Mouse (Mus musculus) frontal cortex, postnatal 25 days (tissue): Measurements from ENCODE around the gene Zwilch.
"Not testable (repeated sequence)": the region's sequence is repeated elsewhere in the genome, so short reads cannot be mapped to it uniquely, and the experiment has no call there.

Source experiments
- DNase-seq, 2 experiments: peaks; one replicate each; pipeline ENCODE4 v3.0.0; 2022; ENCODE audit warnings: low spot score in 2 of 2

The Zwilch gene

DNA sequence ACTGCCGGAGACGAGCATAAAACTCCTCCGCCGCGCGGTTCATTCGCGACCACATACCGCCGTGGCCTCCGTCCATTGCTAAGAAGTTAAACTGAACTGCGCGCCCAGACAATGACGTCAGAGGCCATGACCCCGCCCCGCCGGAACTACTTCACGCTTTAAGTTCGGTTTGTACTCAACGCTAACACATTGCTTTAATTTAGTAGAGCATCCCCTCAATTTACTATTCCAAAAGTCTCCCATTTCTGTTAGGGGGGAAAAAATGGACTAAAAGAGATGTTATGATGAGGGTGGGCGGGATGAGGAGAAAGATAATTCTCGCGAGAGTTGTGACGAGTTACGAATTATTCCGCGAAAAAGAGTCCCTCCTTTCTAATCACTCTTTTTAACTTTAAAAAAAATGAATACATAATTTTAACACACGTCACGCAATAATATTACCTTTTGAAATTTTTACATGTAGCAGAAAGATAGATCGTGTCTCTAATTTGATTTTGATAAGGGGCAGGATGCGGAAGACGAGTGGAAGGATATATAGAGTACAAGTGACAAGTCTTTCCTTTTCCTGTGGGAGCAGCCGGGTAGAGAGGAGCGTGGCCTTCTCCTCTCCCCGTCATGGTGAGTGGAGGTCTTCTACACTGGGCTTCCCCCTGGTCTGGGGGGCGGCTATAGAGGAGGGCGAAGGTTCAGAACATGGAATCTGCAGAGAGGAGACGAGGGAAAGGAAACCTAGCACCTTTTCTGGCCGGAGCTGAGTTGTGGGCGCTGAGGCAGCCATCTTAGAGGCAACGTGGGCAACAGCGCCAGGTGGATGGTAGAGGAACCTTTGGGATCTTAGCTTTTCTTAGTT is at the start of gene Zwilch, which contains the start of gene Rpl4:
Zwilch (minus strand) TSS at position 289 of the 850 bp plus-strand sequence.
Rpl4 (plus strand) TSS at position 560 of the 850 bp plus-strand sequence.
- peak; percentile 73 to 77 for DNase-seq

DNA sequence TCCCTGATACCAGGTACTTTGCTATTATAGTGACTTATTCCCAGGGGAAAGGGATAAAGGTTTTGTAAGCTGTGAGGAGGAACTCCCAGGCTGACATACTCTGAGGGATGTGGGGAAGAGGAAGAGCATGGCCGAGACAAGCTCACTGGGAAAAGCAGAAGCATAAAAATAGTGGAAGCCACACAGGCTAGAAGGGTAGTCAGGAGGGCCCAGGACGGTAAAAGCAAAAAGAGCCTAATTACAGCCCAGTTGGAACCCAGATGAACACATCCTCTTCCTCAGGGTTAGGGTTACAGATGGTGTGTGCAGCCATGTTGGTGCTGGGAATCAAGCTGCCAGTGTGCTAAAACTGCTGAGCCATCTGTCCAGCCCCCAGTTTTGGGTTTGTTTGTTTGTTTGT is 49.2 kb upstream of the Zwilch start:
- no peak for DNase-seq

DNA sequence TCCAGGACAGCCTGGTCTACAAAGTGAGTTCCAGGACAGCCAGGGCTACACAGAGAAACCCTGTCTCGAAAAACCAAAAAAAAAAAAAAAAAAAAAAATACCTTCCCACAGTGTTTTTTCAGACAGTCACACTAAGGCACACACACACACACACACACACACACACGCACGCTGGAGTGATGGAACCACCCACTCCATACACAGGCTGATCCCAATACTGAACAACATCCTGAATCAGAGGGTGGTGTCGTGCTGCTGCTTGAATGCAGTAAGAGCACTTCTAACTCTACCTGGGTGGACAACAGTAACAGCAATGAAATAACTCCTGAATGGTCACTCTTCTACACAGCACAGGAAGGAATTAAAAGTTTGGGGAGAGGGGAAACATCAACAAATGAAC is 48.6 kb upstream of the Zwilch start:
- no peak for DNase-seq

DNA sequence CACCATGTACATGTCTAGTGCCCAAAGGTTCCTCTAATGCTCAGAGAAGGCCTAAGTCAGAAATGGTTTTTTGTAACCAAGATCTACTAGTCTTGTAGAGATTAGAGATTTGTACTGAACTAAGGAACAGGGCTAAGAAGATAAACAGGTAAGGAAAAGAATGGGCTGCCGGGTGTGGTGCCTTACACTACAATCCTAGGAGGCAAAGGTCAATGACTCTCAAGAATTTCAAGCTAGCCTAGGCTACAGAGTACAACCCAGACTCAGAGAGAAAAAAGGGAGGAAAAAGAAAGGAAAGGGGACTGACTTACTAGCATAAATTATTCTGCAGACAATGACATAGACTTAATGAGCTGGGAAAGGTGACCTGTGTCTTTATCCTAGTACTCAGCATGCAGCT is 47.7 kb upstream of the Zwilch start:
- DNase-seq: no peak

DNA sequence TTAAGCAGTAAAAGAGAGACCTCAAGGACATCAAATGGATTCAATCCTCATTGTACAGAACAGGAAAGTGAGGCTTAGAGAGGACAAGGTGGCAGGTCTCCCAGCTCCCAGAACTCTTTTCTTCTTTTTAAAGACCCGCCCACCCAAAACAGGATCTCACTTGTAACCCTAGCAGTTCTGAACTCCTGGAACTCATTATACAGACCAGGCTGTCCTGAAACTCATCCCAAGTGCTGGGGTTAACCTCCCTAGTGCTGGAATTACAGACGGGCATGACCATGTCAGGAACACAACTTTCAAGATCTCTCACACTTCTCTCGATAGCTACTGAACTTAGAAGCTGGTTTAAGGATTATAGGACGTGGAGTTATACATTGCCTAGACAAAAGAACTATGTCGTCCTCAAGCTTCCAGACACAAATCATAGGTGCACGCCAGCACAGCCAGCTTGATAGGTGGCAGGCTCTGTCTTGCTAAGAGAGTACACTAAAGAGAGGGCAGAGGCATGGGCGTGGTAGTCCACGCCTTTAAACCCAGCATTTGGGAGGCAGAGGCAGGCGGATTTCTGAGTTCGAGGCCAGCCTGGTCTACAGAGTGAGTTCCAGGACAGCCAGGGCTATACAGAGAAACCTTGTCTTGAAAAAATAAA is 47.0 kb upstream of the Zwilch start:
- no peak for DNase-seq

DNA sequence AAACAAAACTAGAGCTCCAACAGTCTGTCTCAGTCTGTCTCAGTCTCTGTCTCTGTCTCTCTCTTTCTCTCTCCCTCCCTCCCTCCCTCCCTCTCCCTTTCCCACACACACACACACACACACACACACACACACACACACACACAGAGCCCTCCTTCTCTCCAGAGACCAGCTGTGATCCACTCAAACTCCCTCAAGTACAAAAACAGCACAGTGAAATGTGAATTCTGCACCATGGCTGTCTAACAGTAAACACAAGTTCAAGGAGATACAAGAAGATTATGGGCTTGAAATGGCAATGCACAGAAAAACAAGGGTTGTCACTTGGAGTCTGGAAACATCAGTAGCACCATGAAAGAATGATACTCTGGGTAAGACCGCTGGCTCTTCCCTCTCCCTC is 46.4 kb upstream of the Zwilch start:
- no peak for DNase-seq

DNA sequence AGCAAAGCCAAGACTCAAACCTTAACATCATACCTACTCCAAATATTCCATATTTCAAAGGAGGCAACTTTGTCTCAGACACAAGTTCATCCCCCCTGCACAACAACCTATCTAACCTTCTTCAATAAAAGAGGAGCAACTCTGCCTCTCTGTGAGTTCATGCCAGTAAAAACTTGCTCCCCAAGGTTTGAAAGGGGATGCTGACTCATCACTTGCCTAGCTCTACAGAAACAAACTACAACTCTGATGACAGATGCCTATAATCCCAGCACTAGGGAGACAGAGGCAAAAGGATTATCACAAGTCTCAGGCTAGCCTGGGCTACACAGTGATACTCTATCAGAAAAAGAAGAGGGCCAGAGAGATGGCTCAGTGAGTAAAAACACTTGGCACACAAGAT is 45.0 kb upstream of the Zwilch start:
- DNase-seq: no peak

DNA sequence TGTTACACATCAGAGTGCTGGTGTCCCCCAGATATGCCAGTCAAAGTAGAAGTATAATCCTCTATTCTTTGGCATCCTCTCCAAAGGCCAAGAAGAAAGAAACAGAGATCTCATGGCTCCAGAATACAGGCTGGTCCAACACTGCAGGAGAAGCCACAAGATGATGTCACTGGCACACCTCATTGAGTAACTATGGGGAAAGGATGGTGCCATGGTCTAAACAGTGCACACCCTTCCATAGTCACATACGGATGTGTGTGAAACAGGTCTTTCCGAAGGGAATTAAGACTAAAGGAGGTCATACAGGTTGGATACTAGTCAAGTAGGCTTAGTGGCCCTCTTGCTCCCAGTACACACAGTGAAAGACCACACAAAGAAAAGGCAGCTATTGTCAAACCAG is 43.7 kb upstream of the Zwilch start:
- no peak for DNase-seq

DNA sequence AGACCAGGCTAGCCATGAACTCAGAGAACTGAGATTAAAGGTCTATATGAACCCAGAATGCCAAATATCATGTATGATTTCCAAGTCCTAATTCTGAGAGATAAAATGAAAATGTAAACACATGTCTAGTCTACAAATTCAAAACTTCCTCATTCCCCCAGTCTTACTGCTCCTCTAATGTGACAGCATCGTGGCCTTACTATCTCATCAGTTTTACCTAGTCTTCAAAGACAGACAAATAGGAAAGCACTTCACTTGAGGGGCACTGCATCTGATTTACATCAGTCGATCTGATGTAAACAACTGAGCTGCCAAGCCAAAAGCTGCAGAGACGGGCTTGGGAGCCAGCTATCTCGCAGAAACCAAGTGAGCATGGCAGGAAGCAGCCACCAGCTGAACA is 43.2 kb upstream of the Zwilch start:
- no peak for DNase-seq

DNA sequence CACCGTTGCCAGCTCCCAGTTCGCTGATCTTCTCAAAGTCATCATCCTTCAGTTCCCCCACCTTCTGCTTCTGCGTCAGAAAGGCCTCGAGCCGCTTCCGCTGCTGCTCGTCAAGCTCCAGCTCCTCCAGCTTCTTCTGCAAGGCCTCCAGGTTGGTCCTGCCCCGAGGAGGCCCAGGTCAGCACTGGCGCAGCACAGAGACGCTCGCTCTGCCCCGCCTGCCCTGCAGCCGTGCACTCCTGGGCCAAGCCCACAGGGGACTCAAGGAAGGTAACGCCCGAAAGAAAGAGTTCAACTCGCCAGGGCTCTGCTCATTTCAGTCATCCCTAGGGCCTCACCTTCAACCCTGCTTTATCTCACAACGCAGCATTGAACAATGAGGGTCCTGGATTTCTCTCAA is 41.5 kb upstream of the Zwilch start:
- no peak for DNase-seq

DNA sequence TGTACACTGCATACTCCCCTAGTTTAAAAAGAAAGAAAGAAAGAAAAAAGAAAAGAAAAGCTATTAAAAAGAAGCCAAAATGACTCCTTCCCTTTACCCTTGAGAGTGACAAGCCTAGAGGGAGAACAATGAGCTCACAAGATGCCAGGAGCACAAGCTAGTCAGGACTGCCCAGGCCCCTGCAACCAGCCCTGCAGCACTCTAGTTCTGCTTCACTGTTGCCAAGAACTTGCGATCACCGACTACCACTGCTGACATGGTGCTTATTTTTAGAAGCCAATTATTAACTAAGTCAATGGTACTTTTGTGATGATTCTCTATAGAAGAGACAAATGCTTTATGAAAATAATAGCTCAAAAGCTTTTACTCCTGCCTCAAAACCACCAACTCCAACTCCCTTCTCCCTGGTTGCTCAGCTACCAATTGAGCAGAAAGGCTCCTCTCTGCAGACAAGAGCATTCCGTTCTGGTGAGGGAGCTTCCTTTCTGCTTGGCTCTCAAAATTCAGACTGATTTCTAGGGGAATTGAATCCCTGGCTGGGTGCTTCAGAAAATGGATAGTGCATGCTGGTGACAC is 34.7 kb upstream of the Zwilch start:
- DNase-seq: no peak

DNA sequence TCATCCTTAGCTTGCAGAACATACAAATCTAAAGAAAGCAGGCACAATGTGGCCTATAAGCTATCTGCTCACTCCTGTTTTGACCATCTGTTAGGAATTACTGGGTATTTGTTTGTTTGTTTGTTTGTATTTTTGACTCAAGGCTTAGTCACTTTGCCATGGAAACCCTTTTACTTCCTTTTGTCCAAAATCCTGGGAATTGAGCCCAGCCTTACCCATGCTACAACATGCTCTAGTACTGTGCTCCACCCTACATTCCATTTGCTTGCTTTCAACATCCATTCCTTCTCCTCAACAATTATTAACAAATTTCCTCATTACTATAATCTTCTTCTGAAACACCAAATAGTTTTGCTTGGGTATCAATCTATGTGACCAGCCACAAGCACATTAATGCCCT is 30.0 kb upstream of the Zwilch start:
- no peak for DNase-seq

DNA sequence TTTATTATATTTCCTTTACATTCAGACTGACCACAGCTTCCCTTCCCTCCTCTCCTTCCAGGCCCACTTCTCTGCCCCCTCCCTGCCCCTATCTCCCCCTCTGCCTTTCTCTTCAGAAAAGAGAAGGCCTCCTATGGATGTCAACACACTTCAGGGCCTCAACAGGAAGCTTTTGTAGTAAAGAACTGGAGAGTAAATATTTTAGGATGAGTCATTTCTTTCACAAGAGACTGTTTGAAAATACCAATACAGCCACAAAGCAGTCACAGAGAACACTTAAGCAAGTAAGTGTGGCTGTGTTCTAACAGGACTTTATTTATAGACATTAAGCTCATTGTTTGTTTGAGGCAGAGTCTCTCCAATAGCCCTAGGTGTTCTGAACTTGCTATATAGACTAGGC is 29.4 kb upstream of the Zwilch start:
- DNase-seq: no peak

DNA sequence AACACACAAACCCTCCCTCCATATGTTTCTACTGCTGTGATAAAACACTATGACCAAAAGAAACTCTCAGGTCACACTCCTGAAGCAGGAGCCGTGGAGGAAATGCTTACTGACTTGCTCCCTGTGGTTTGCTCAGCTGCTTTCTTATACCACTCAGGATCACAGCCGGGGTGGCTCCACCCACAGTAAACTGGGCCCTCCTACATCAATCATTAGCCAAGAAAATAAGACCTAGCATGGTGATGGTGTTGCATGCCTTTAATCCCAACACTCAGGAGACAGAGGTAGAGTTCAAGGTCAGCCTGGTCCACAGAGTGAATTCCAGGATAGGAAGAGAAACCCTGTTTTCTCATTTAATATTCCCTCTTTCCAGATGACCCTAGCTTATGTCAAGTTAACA is 27.0 kb upstream of the Zwilch start:
- no peak for DNase-seq

DNA sequence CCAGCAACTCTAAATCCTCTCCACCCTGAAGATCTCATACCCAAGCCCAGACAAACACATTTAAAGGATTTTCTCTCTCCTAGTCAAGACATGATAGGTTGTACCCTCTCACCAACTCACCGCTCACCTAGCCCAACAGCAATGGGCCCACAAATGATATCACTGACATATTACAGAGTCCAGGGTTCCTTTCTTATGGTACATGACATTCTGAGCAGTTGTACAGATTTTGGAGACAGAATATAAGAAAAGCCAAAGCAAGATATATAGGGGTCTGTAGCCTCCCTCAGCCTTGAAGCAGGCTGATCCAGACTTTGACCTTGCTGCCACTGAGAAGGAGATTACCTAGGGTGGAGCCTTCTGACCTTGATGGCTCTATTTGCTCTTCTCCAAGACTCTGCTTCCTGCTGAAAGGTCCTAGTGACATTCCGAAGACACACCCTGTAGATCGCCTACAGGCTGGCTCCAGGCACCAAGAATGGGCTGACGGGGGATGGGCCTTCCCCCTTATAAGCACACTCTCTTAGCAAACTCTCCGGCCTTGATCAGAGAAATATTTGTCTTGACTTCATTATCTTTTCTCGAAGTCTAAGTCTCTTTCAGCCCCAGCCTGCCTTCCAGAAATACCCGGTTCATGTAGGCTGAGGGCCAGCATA is 26.0 kb upstream of the Zwilch start:
- DNase-seq: not testable (repeated sequence)

DNA sequence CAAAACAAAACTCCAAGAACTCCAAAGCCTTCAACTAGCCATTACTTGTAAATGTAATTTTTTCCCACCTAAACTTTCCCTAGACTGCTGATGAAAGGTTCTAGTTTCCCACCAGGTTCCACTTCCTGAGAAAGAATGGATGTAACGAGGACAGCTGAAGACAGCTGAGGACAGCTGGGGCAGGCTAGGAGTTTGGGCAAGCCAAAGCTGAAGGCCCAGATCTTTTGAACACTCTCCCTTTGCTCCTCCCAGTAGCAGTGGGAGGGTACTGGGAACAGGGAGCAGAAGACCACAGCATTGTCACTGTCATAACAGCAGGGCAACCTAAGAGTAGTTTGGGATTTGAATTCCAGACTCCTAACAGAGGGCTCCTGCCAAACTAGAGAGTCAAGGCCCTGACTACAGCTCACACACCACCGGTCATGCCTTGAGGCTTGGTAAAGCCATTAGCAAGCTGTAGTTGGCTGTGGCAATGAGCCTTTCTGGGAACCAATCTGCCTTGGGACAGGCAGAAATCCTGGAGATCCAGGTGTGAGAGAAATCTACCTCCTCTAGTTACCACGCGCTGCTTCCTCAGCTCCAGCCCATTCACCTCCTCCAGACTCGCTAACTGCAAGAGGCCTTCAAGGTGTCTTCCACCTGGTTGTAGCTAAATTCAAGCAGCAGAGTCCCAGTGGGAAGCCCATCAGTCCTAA is 25.3 kb upstream of the Zwilch start:
- no peak for DNase-seq

DNA sequence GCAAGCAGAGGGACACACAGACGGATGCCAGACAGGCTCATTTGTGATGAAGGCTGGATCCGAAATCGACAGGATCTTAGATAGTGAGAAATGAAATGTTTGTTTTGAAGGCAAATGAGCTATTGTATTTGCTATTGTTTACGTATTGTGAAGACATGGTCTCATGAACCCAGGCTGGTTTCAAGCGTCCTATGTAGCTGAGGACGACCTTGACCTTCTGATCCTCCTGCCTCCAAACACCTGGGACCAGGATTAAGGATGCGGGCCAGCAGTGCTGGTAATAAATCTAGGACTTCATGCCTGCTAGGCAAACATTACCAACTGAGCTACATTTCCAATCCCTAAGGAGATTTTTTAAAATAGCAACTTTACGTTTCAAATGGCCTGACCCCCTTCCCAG is 24.6 kb upstream of the Zwilch start:
- no peak for DNase-seq

DNA sequence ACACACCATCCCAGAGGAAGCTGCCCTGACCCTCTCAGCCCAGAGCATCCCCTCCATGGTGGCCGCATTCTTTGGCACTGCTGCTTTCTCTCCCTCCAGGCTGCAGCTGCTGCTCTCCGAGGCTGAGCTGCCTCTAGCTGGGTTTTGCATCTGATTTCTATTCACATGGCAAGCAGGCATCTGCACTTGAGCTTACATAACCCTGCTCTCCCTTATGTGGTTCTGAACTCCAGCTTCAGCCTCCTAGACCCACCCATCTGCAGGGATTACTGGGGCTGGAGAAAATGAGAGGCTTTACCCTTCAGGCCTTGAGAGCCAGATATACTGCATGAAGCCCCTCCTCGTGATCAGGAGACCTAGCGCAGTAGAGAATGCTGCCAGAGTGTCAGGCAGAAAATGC is 22.6 kb upstream of the Zwilch start:
- peak; percentile 38 to 55 for DNase-seq

DNA sequence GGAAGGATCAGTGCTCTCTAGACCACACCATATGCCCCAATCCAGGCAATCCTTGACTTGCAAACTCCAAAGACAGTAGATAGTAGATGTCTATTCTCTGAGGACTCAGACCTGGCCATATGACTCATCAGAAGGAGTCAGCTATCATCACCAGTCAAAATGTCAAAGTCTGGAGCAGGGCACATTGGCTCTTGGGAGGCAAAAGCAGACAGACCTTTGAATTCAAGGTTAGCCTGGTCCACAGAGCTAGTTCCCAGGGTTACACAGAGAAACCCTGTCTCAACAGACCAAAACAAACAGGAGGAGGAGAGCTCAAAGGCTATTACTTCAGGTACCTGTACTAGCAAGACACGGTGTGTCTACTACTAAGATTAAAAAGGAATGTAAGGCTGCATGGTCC is 21.0 kb upstream of the Zwilch start:
- DNase-seq: no peak

DNA sequence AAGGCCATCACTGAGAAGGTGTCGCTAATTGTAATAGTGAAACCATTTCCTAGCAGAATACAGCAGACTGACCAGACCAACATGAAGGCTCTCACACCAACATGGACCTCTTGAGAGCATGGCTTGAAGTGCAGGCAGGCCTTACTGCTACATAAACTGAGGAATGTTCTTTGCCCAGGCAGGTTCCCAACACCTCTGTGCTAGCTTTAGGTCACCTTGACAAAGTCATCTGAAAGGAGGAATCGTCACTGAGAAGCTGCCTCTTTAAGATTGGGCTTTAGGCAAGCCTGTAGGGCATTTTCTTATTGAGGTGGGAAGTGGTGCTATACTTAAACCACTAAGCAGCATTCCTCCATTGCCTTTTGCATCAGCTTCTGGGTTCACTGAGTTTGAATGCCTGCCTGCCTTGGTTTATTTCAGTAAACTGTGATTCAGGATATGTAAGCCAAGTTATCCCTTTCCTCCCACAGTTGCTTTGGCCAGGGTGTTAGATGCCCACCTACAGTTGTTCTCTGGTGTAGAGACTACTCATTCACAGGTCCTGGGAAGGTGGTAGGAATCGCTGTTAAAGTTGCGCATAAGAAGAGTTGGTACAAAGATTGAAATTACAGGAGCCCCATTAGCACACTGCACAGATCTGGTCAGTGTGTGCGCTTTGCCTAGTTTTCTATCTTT is 11.4 kb upstream of the Zwilch start:
- no peak for DNase-seq

DNA sequence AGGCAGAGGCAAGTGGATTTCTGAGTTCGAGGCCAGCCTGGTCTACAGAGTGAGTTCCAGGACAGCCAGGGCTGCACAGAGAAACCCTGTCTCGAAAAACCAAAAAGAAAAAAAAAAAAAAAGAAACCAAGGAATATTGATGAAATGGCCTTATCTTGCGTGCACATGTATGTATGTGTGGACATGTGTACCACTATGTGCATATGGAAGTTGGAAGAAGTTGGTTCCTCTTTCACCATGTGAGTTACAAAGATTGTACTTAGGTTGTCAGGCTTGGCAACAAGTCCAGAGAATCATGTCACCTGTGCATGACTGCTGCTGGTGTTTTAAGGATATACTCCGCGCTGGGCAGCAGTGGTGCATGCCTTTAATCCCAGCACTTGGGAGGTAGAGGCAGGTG is 10.4 kb upstream of the Zwilch start:
- DNase-seq: not testable (repeated sequence)
